Mouse (Mus musculus) limb, embryonic 15.5 days (tissue): ENCODE results near the gene Tmem219. TPM values are rescaled to one million over a fixed set of nuclear protein-coding genes. Genes with fewer than 3 reads are reported as not detected.

Experiments used
- ATAC-seq: fragments of 200-750 bp; cut with Nextera tagmentation; 2 replicates; pipeline ENCODE4 v1.8.0; 2017; ENCODE audit warnings: low read depth, moderate TSS enrichment; ENCODE audit not compliant: insufficient number of reproducible peaks, low FRiP score, low TSS enrichment
- H3K27ac ChIP-seq: fragments of 300-500 bp; sonication (generic); 2 replicates; pipeline ENCODE4 v1.5.1; 2015; ENCODE audit warnings: moderate library complexity, mild to moderate bottlenecking, inconsistent platforms
- H3K27me3 ChIP-seq: fragments of 300-500 bp; sonication (generic); 2 replicates; pipeline ENCODE4 v1.6.1; 2015; ENCODE audit warnings: inconsistent platforms
- H3K36me3 ChIP-seq: fragments of 300-500 bp; sonication (generic); 2 replicates; pipeline ENCODE4 v1.6.1; 2015; ENCODE audit warnings: inconsistent platforms
- H3K4me1 ChIP-seq: fragments of 300-500 bp; sonication (generic); 2 replicates; pipeline ENCODE4 v1.6.1; 2015; ENCODE audit warnings: inconsistent platforms
- H3K4me2 ChIP-seq: fragments of 300-500 bp; sonication (generic); 2 replicates; pipeline ENCODE4 v1.6.1; 2015; ENCODE audit warnings: mild to moderate bottlenecking, inconsistent platforms
- H3K4me3 ChIP-seq: fragments of 300-500 bp; sonication (generic); 2 replicates; pipeline ENCODE4 v1.5.1; 2015; ENCODE audit warnings: mild to moderate bottlenecking, inconsistent platforms
- H3K9ac ChIP-seq: fragments of 300-500 bp; sonication (generic); 2 replicates; pipeline ENCODE4 v1.6.1; 2015; ENCODE audit warnings: inconsistent platforms
- H3K9me3 ChIP-seq: fragments of 300-500 bp; sonication (generic); 2 replicates; pipeline ENCODE4 v1.6.1; 2016; ENCODE audit warnings: inconsistent platforms
- WGBS: fragments of 180-500 bp; shearing (Covaris S2); methylation state at CpG from one replicate; pipeline ENCODE4 v1.1.7; 2015; 5-methylcytosine and 5-hydroxymethylcytosine counted together
- polyA plus RNA-seq: library from polyadenylated mRNA; unstranded; fragments of >200 nt; fragmentation: Nextera tagmentation; extraction: Ambion mirVana; gene quantifications from 2 replicates; pipeline ENCODE4 v1.2.1, GENCODE M21; 2015

Gene Tmem219
- polyA plus RNA-seq, 1 experiment from 2014 or later, result 31.3 TPM

GRCm38 (mm10) chr7:126949793-126950646 lies 27.3 kb upstream of the Tmem219 start, which contains the start of gene Sez6l2:
Gene Sez6l2, plus strand, starts transcription at chr7:126950563.
- Histone ChIP-seq H3K4me3 (peak within 1 kb of the TSS; percentile 47), H3K9me3 (no peaks in the 10 kb centered on the region), H3K27ac (no peak within 1 kb of the TSS), H3K9ac (no peak within 1 kb of the TSS), H3K4me1 (peaks cover 24% of the 10 kb centered on the region), H3K27me3 (peaks cover 40% of the 10 kb centered on the region), H3K4me2 (peak within 1 kb of the TSS; percentile 99), H3K36me3 (peaks cover 7% of the 10 kb centered on the region; the same call in 1 of the 2 replicates)
- WGBS, result under 1% methylated on average over 36 of the region's 42 CpGs
- ATAC-seq, result peak; percentile 78

GRCm38 (mm10) chr7:126949403-126949792 lies 26.7 kb upstream of the Tmem219 start, which contains the start of gene Asphd1:
Gene Asphd1, minus strand, starts transcription at chr7:126949582.
- Histone ChIP-seq H3K4me1 (peaks cover 24% of the 10 kb centered on the region), H3K9me3 (no peaks in the 10 kb centered on the region), H3K4me3 (peak within 1 kb of the TSS; percentile 47), H3K36me3 (peaks cover 13% of the 10 kb centered on the region; the same call in 1 of the 2 replicates), H3K9ac (no peak within 1 kb of the TSS), H3K27me3 (peaks cover 40% of the 10 kb centered on the region), H3K4me2 (peak within 1 kb of the TSS; percentile 99), H3K27ac (no peak within 1 kb of the TSS)
- 1% methylated on average over 21 of the region's 21 CpGs for WGBS
- ATAC-seq, result peak; percentile 11; the same call in 1 of the 2 replicates

GRCm38 (mm10) chr7:126948626-126949025 lies 25.9 kb upstream of the Tmem219 start:
- H3K4me2 ChIP-seq, result 0 out of 2 replicates have a peak overlapping the region, but pooled peaks have one; percentile 99

GRCm38 (mm10) chr7:126946530-126946929 lies 23.8 kb upstream of the Tmem219 start:
- WGBS, result 37% methylated on average over 3 of the region's 3 CpGs
- Histone ChIP-seq H3K27me3 (peaks cover 25% of the 10 kb centered on the region), H3K9me3 (no peaks in the 10 kb centered on the region), H3K36me3 (peaks cover 29% of the 10 kb centered on the region), H3K9ac (no peak overlapping the region), H3K27ac (no peak overlapping the region), H3K4me1 (peaks cover 17% of the 10 kb centered on the region), H3K4me3 (no peak overlapping the region), H3K4me2 (no peak overlapping the region)
- ATAC-seq, result no peak

More at GRCm38 (mm10) chr7:126948626-126949025, 25.9 kb upstream of the Tmem219 start:
- Histone ChIP-seq H3K9ac (no peak overlapping the region), H3K36me3 (peaks cover 21% of the 10 kb centered on the region), H3K27me3 (peaks cover 40% of the 10 kb centered on the region), H3K27ac (no peak overlapping the region), H3K9me3 (no peaks in the 10 kb centered on the region), H3K4me1 (peaks cover 24% of the 10 kb centered on the region), H3K4me3 (no peak overlapping the region)
- WGBS, result 77% methylated on average over 10 of the region's 10 CpGs
- no peak for ATAC-seq

- Histone ChIP-seq H3K9me3 (no peaks in the 10 kb centered on the region), H3K4me1 (no peaks in the 10 kb centered on the region), H3K36me3 (peaks cover 43% of the 10 kb centered on the region), H3K27ac (no peak overlapping the region), H3K4me3 (no peak overlapping the region), H3K27me3 (no peaks in the 10 kb centered on the region), H3K4me2 (no peak overlapping the region), H3K9ac (no peak overlapping the region)
- WGBS, result 73% methylated on average over 5 of the region's 5 CpGs
- no peak for ATAC-seq
Observed at GRCm38 (mm10) chr7:126941801-126942200, 19.1 kb upstream of the Tmem219 start.

GRCm38 (mm10) chr7:126941171-126941570 lies 18.5 kb upstream of the Tmem219 start:
- H3K9me3 ChIP-seq, result no peaks in the 10 kb centered on the region
- H3K4me3 ChIP-seq, result no peak overlapping the region
- no peak overlapping the region for H3K27ac ChIP-seq
- no peaks in the 10 kb centered on the region for H3K4me1 ChIP-seq
- no peak overlapping the region for H3K9ac ChIP-seq
- H3K27me3 ChIP-seq, result no peaks in the 10 kb centered on the region
- ATAC-seq, result no peak
- peaks cover 45% of the 10 kb centered on the region for H3K36me3 ChIP-seq
- no peak overlapping the region for H3K4me2 ChIP-seq
- 47% methylated on average over 6 of the region's 6 CpGs for WGBS

- Histone ChIP-seq H3K9ac (no peak overlapping the region), H3K9me3 (no peaks in the 10 kb centered on the region), H3K4me1 (peaks cover 11% of the 10 kb centered on the region), H3K36me3 (peaks cover 39% of the 10 kb centered on the region), H3K4me2 (no peak overlapping the region), H3K27me3 (no peaks in the 10 kb centered on the region), H3K27ac (no peak overlapping the region), H3K4me3 (no peak overlapping the region)
- ATAC-seq, result no peak
- WGBS, result 98% methylated on average over 2 of the region's 2 CpGs
Observed at GRCm38 (mm10) chr7:126932652-126933051, 9.9 kb upstream of the Tmem219 start.

GRCm38 (mm10) chr7:126929046-126929445 lies 6.3 kb upstream of the Tmem219 start:
- WGBS, result under 1% methylated on average over 27 of the region's 27 CpGs
- peaks cover 11% of the 10 kb centered on the region for H3K4me1 ChIP-seq
- H3K27ac ChIP-seq, result peak overlapping the region; percentile 81

GRCm38 (mm10) chr7:126928384-126929037 lies 5.8 kb upstream of the Tmem219 start, which contains the start of gene Kctd13:
Gene Kctd13, plus strand, starts transcription at chr7:126928879.
- H3K36me3 ChIP-seq, result peaks cover 17% of the 10 kb centered on the region
- H3K4me2 ChIP-seq, result peak within 1 kb of the TSS; percentile 94
- WGBS, result 4% methylated on average over 55 of the region's 56 CpGs
- H3K9me3 ChIP-seq, result no peaks in the 10 kb centered on the region
- ATAC-seq, result peak; percentile 94
- H3K9ac ChIP-seq, result peak within 1 kb of the TSS; percentile 87
- H3K27ac ChIP-seq, result peak within 1 kb of the TSS; percentile 81
- H3K4me3 ChIP-seq, result peak within 1 kb of the TSS; percentile 92
- H3K27me3 ChIP-seq, result no peaks in the 10 kb centered on the region
- peaks cover 11% of the 10 kb centered on the region for H3K4me1 ChIP-seq

More at GRCm38 (mm10) chr7:126929046-126929445, 6.3 kb upstream of the Tmem219 start:
- Histone ChIP-seq H3K4me3 (peak overlapping the region; percentile 92), H3K4me2 (peak overlapping the region; percentile 94), H3K9ac (peak overlapping the region; percentile 87), H3K9me3 (no peaks in the 10 kb centered on the region), H3K27me3 (no peaks in the 10 kb centered on the region), H3K36me3 (peaks cover 19% of the 10 kb centered on the region)
- peak; percentile 62 for ATAC-seq

GRCm38 (mm10) chr7:126926299-126926698 lies 3.6 kb upstream of the Tmem219 start:
- H3K9me3 ChIP-seq, result no peaks in the 10 kb centered on the region
- WGBS, result 24% methylated on average over 3 of the region's 3 CpGs
- no peak overlapping the region for H3K4me3 ChIP-seq
- peaks cover 5% of the 10 kb centered on the region; the same call in 1 of the 2 replicates for H3K36me3 ChIP-seq
- peaks cover 11% of the 10 kb centered on the region for H3K4me1 ChIP-seq
- no peaks in the 10 kb centered on the region for H3K27me3 ChIP-seq
- no peak for ATAC-seq
- no peak overlapping the region for H3K4me2 ChIP-seq
- H3K27ac ChIP-seq, result no peak overlapping the region
- H3K9ac ChIP-seq, result no peak overlapping the region

- Histone ChIP-seq H3K4me1 (no peaks in the 10 kb centered on the region), H3K9me3 (no peaks in the 10 kb centered on the region), H3K9ac (no peak overlapping the region), H3K4me2 (no peak overlapping the region), H3K36me3 (no peaks in the 10 kb centered on the region), H3K4me3 (no peak overlapping the region), H3K27me3 (no peaks in the 10 kb centered on the region), H3K27ac (no peak overlapping the region)
- WGBS, result 86% methylated on average over 5 of the region's 5 CpGs
- no peak for ATAC-seq
Observed at GRCm38 (mm10) chr7:126923999-126924398, 1.3 kb upstream of the Tmem219 start.

- 67% methylated on average over 2 of the region's 2 CpGs for WGBS
- Histone ChIP-seq H3K36me3 (no peaks in the 10 kb centered on the region), H3K4me1 (no peaks in the 10 kb centered on the region), H3K4me3 (no peak overlapping the region), H3K27ac (no peak overlapping the region), H3K9ac (no peak overlapping the region), H3K9me3 (no peaks in the 10 kb centered on the region), H3K27me3 (no peaks in the 10 kb centered on the region), H3K4me2 (no peak overlapping the region)
- ATAC-seq, result no peak
Observed at GRCm38 (mm10) chr7:126921563-126921962, 1.2 kb downstream of the Tmem219 start.
